Mouse (Mus musculus) lung, adult 2 months (tissue): ENCODE measurements around the gene Fat4.

Source experiments
- CTCF ChIP-seq: fragments of 200-500 bp; IDR thresholded peaks from 2 replicates; pipeline ENCODE4 v1.5.1; 2011; ENCODE audit warnings: mild to moderate bottlenecking, low read length, control low read depth; ENCODE audit not compliant: insufficient read depth
- POLR2A ChIP-seq: fragments of 200-500 bp; IDR thresholded peaks from 2 replicates; pipeline ENCODE4 v1.6.1; 2011; ENCODE audit warnings: low read depth, mild to moderate bottlenecking, control low read depth, low read length, borderline replicate concordance; ENCODE audit errors: extremely low read depth

GRCm38 (mm10) chr3:38945157-38945556 is 58.4 kb downstream of the Fat4 start:
- TF ChIP-seq POLR2A (no peak), CTCF (no peak)
